In genomic region chr6:54042142-54042541, GRCm38 (mm10) we compare ENCODE assay signal across 15 mouse cellular contexts. TPM values are rescaled to one million over a fixed set of nuclear protein-coding genes. Genes with fewer than 3 reads are reported as not detected.
DNase-seq lines count a peak whose midpoint lies in the region; ATAC-seq lines count a peak whose summit lies in the region.
"Had no signal": no experiment of that assay in that cellular context is flagged by ENCODE, and none has a peak within 500 bp of the region (broad histone marks: within the 10 kb centered on the region; RNA-seq: fewer than 3 reads in every experiment).

No protein-coding gene starts in this region.

- H3K36me3 ChIP-seq in midbrain, embryonic 12.5 days = no peaks in the 10 kb centered on the region
- H3K36me3 ChIP-seq: heart, embryonic 12.5 days; limb, embryonic 13.5 days; neural tube, embryonic 12.5 days had no signal

- H3K27me3 ChIP-seq in midbrain, embryonic 12.5 days = peaks cover 35% of the 10 kb centered on the region

- H3K4me1 ChIP-seq in midbrain, embryonic 12.5 days = peaks cover 22% of the 10 kb centered on the region

- H3K9ac ChIP-seq in midbrain, embryonic 12.5 days (replicated peaks) = no peak overlapping the region
- H3K9ac ChIP-seq: heart, embryonic 12.5 days; limb, embryonic 13.5 days; neural tube, embryonic 12.5 days had no signal

- no peak for ATAC-seq in midbrain, embryonic 12.5 days (ENCODE audit: low FRiP score, low read depth)
- ATAC-seq: lung, postnatal 0 days had no signal

- H3K9me3 ChIP-seq in midbrain, embryonic 12.5 days = no peaks in the 10 kb centered on the region
- H3K9me3 ChIP-seq: limb, embryonic 13.5 days; neural tube, embryonic 12.5 days had no signal

- WGBS in midbrain, embryonic 12.5 days = 61% methylated on average over 1 of the region's 1 CpGs

- H3K4me2 ChIP-seq in midbrain, embryonic 12.5 days (replicated peaks) = peak overlapping the region; percentile 92; the same call in 1 of the 2 replicates
- H3K4me2 ChIP-seq: heart, embryonic 12.5 days had no signal

- H3K4me3 ChIP-seq in midbrain, embryonic 12.5 days = 0 out of 2 replicates have a peak overlapping the region, but pooled peaks have one; percentile 17
- H3K4me3 ChIP-seq: heart, embryonic 12.5 days; neural tube, embryonic 12.5 days had no signal

- H3K27ac ChIP-seq in midbrain, embryonic 12.5 days (replicated peaks) = no peak overlapping the region
- H3K27ac ChIP-seq: kidney, postnatal 0 days; limb, embryonic 13.5 days; neural tube, embryonic 12.5 days had no signal

- intact Hi-C loops in heart, postnatal 36 days (cut with DNase I) = no loop called here
- intact Hi-C loops in heart, postnatal 10 days (cut with DNase I) = no loop called here

- peak; percentile 72 for DNase-seq in heart, adult 11 months
- no peak for DNase-seq in heart, postnatal 36 days
- peak; percentile 31 for DNase-seq in adrenal gland, adult 8-10 months
- peak; percentile 82 for DNase-seq in cerebellum, adult 9-11 months
- no peak for DNase-seq in ovary, postnatal 36 days (ENCODE audit: low spot score)
- DNase-seq in heart, postnatal 10 days = no peak
- no peak for DNase-seq in embryo, embryonic 9.5 days (ENCODE audit: extremely low spot score)
- DNase-seq: spleen, adult 18-20 months; thymus, postnatal 36 days had no signal

RNA-seq across cellular contexts. Expression of gene Chn2, which starts 2.8 kb away (rescaled TPM):
- total RNA-seq in heart, postnatal 36 days (2021) = 1 to 10 TPM; 2.6 to 3.2 TPM
- 10 to 100 TPM in 2 of 4 experiments, 1 to 10 TPM in 2; 7.1 to 24.4 (median 16.6) TPM for total RNA-seq in adrenal gland, adult 8-10 months (2022)
- 22.1 and 28.5 TPM in 2 replicates for polyA plus RNA-seq in midbrain, embryonic 12.5 days (2016; fragmentation: Nextera tagmentation; extraction: Ambion mirVana)
- total RNA-seq in heart, postnatal 10 days (2021) = 1 to 10 TPM; 5.2 to 6.0 TPM

Comparison
In these comparisons a context has a peak if more than half of its experiments do, and no peak if none do; other contexts are left out.
1. DNase-seq: peak in heart, adult 11 months (single experiment), adrenal gland, adult 8-10 months (single experiment) and cerebellum, adult 9-11 months (single experiment); none in heart, postnatal 36 days (0 of 2), ovary, postnatal 36 days (single experiment), heart, postnatal 10 days (0 of 2) and embryo, embryonic 9.5 days (single experiment).